Mouse (Mus musculus) heart, embryonic 10.5 days (tissue): ENCODE measurements around the gene Twf1. TPM values are rescaled to one million over a fixed set of nuclear protein-coding genes. Genes with fewer than 3 reads are reported as not detected.

ENCODE experiments used
- DNase-seq: peaks from one replicate; pipeline ENCODE4 v3.0.0-alpha.2; 2017; ENCODE audit warnings: low spot score
- H3K27ac ChIP-seq: fragments of 300-500 bp; sonication (generic); 2 replicates; pipeline ENCODE4 v1.5.1; 2016; ENCODE audit warnings: mild to moderate bottlenecking
- H3K27me3 ChIP-seq: fragments of 300-500 bp; sonication (generic); 2 replicates; pipeline ENCODE4 v1.6.1; 2016; ENCODE audit warnings: mild to moderate bottlenecking; ENCODE audit not compliant: poor library complexity, insufficient read depth, severe bottlenecking
- H3K36me3 ChIP-seq: fragments of 300-500 bp; sonication (generic); 2 replicates; pipeline ENCODE4 v1.6.1; 2016; ENCODE audit warnings: mild to moderate bottlenecking, moderate library complexity
- H3K4me1 ChIP-seq: fragments of 300-500 bp; sonication (generic); 2 replicates; pipeline ENCODE4 v1.6.1; 2016; ENCODE audit warnings: mild to moderate bottlenecking
- H3K4me3 ChIP-seq: fragments of 300-500 bp; sonication (generic); 2 replicates; pipeline ENCODE4 v1.5.1; 2016; ENCODE audit warnings: mild to moderate bottlenecking, moderate library complexity
- H3K9me3 ChIP-seq: fragments of 300-500 bp; sonication (generic); 2 replicates; pipeline ENCODE4 v1.6.1; 2016; ENCODE audit warnings: mild to moderate bottlenecking, moderate library complexity
- WGBS: fragments of 180-500 bp; shearing (Covaris S2); methylation state at CpG from one replicate; pipeline ENCODE4 v1.1.7; 2016; 5-methylcytosine and 5-hydroxymethylcytosine counted together
- polyA plus RNA-seq: library from polyadenylated mRNA; unstranded; fragments of >200 nt; fragmentation: Nextera tagmentation; extraction: Ambion mirVana; gene quantifications from 2 replicates; pipeline ENCODE4 v1.2.1, GENCODE M21; 2016

Twf1 gene
- polyA plus RNA-seq, 1 experiment from 2014 or later: 61.5 TPM

DNA sequence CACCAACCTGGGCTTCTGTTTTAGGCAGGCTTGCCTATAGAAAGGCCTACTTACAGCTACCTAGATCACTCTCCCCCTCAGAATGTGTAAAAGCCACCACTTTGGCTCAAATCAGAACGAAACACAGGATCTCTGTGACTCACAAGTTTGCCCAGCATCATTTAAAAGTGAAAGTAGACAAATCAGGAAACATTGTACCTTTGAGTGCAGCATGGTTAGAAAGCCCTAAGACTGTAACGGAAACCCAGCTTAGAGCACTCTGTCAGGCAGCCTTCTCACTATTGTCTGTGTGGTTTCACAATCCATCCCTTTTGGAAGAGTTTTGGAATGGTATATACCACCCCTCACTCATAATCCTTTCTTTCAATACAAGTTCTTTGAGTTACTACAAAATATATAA lies 24.8 kb downstream of the Twf1 start:
- H3K27ac ChIP-seq: no peak overlapping the region

DNA sequence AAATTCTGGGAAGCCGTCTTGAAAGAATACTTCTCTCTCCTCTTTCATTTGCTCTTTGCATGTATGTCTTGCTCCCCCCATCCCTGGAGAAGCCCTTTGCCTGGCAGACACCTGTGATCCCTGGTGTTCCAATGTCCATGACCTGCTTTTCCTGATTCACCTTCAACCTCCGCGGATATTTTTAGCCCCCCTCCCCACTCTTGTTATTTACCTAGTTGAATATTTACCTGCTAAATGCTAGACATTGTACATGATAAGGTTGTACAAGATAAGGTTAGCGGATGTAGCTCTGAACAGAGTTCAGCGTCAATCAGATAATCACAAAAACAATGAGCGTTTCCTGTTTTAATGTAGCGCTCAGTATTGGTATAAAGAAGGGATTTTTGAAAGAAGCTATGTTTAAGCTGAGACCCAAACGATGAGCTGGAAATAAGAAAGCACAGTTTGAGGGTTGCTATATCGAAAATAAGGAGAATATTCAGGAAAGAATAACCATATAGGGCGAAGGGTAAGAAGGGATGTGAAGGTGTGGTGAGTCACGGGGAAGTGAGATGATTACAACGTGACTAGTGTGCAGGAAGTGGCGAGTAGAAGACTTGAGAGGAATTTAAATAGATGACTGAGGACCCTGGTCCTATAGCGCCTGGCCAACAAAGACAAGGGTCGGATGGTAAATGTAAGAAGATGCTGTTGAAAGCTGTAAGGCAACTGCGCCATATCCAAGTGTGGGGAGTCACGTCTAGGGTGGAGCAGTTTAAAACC lies 30.6 kb downstream of the Twf1 start:
- Histone ChIP-seq H3K4me1 (no peaks in the 10 kb centered on the region), H3K27ac (no peak overlapping the region), H3K36me3 (no peaks in the 10 kb centered on the region), H3K9me3 (no peaks in the 10 kb centered on the region), H3K27me3 (no peaks in the 10 kb centered on the region), H3K4me3 (no peak overlapping the region)
- no peak for DNase-seq
- WGBS: 73% methylated on average over 17 of the region's 17 CpGs

More for the DNA sequence above, 24.8 kb downstream of the Twf1 start:
- Histone ChIP-seq H3K27me3 (no peaks in the 10 kb centered on the region), H3K36me3 (no peaks in the 10 kb centered on the region), H3K4me3 (no peak overlapping the region), H3K4me1 (no peaks in the 10 kb centered on the region), H3K9me3 (no peaks in the 10 kb centered on the region)
- DNase-seq: no peak
- 84% methylated on average over 2 of the region's 2 CpGs for WGBS

DNA sequence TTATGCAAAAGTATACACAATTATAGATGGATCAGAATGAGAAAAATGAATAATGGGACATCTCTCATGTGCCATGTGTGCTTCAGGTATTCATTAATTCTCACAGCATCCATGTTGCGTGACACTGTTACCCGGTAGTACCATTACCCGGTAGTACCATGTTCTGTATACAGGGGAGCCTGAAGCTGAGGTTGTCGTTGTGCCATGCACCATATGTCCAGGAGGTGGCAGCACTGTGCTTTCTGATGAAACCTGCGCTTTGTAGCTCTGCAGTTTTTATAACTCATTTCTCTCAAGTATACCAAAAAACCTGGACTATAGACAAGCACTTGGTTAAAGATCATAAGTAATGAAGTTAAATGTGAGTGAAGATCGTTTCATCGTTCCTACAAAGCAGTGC lies 32.2 kb downstream of the Twf1 start:
- DNase-seq: peak; percentile 80
- WGBS: 27% methylated on average over 7 of the region's 7 CpGs
- Histone ChIP-seq H3K27ac (no peak overlapping the region), H3K36me3 (no peaks in the 10 kb centered on the region), H3K9me3 (no peaks in the 10 kb centered on the region), H3K4me1 (no peaks in the 10 kb centered on the region), H3K4me3 (no peak overlapping the region), H3K27me3 (no peaks in the 10 kb centered on the region)

DNA sequence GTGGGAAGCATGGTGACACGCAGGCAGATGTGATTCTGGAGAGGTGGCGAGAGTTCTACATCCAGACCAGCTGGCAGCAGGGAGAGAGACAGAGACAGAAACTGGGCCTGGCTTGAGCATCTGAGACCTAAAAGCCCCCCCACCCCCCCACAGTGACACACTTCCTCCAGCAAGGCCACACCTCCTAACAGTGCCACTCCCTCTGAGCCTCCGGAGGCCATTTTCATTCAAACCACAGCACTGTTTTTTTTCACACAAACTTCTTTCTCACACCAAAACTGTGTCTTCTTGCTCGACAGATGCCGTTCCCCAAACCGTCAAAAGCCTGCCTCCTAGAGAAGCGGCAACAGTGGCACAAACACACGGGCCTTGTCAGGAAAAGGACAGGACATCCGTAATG lies 36.2 kb downstream of the Twf1 start:
- Histone ChIP-seq H3K27ac (no peak overlapping the region), H3K27me3 (no peaks in the 10 kb centered on the region), H3K9me3 (peaks cover 2% of the 10 kb centered on the region; the same call in 1 of the 2 replicates), H3K4me1 (no peaks in the 10 kb centered on the region), H3K4me3 (no peak overlapping the region), H3K36me3 (no peaks in the 10 kb centered on the region)
- DNase-seq: no peak
- WGBS: 87% methylated on average over 9 of the region's 9 CpGs

DNA sequence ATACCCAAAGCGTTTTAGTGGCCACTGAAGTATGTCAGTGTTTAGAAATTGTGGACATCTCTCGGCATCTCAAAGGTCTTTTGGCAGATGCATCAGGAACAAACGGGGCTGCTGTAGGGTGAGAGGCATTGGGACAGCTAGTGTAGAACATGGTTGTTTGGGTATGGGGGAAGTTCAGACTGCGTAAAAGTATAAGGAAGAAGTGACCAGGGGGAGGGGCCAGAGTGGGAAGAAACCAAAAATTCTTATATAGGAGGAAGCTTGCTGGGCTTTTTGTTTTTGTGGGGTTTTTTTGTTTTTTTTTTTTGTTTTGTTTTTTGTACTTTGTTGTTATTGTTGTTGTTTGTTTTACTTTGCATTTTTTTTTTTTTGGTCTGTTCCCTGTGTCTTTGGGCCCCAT lies 44.8 kb downstream of the Twf1 start:
- H3K27ac ChIP-seq: no peak overlapping the region
- 75% methylated on average over 4 of the region's 4 CpGs for WGBS
- H3K36me3 ChIP-seq: no peaks in the 10 kb centered on the region
- H3K4me1 ChIP-seq: peaks cover 4% of the 10 kb centered on the region
- H3K4me3 ChIP-seq: no peak overlapping the region
- DNase-seq: no peak
- no peaks in the 10 kb centered on the region for H3K27me3 ChIP-seq
- no peaks in the 10 kb centered on the region for H3K9me3 ChIP-seq

DNA sequence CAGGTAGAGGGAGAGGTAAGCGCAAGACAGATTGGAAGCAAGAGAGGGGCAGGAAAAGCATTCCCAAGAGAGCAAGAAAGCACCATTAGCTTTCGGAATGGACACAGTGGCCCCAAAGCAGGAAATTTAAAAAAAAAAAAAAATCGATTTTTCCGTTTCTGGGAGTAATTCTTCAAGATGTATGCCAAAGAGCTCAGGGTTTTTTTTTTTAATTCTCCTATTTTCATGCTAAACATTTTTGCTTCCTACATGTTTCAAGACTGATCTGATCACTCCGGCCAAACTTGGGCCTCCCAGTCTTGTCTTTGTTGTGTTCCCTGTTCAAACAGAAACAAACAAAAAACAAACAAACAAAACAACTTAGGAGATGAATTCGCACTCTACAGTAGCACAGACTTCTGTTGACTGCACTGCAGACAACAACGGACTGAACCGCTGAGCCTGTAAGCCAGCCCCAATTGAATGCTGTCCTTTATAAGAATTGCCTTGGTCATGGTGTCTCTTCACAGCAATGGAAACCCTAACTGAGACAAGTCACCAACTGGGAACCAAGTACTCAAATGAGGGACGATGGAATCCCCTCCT lies 45.5 kb downstream of the Twf1 start:
- no peaks in the 10 kb centered on the region for H3K9me3 ChIP-seq
- no peaks in the 10 kb centered on the region for H3K27me3 ChIP-seq
- DNase-seq: no peak
- peak overlapping the region; percentile 92 for H3K27ac ChIP-seq
- 41% methylated on average over 9 of the region's 9 CpGs for WGBS
- peaks cover 4% of the 10 kb centered on the region for H3K4me1 ChIP-seq
- H3K4me3 ChIP-seq: peak overlapping the region; percentile 72
- H3K36me3 ChIP-seq: no peaks in the 10 kb centered on the region

DNA sequence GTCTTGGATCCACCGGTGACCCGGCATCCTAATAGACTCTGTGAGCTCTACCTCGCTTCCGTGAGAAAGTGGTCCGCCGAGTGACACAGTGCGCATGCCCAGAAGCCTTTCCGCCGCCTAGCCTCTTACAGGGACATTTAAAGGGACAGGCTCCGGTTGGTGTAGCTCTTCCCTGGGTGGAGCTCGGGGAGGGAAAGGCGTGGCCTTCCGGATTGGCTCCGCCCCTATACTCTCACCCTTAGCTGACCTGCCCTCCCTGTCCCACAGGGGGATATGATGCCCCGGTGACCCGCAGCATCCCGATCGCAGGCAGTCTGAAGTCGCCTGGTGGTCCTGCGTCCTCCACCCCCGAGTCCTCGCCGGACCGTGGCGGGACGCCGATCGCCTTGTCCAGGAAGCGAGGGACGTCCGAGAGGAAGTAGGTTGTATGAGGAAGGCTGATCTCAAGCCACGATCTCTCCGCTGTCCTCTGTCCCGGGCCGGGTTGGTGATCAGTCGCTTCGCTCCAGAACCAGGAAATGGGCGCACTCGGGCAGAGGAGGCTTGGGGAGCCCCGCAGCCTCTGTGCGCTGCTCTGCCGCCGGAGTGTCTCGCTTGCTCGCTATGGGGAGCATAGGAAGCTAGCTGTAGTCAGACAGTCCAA lies 46.2 kb downstream of the Twf1 start, which contains the start of the genes Pus7l and Irak4:
Gene Pus7l, minus strand, starts transcription at position 139 of the 643 bp plus-strand sequence.
Gene Irak4, plus strand, starts transcription at position 235 of the 643 bp plus-strand sequence.
- H3K4me3 ChIP-seq: peak within 1 kb of the TSS; percentile 72
- under 1% methylated on average over 45 of the region's 45 CpGs for WGBS
- no peaks in the 10 kb centered on the region for H3K9me3 ChIP-seq
- H3K4me1 ChIP-seq: peaks cover 4% of the 10 kb centered on the region
- H3K27me3 ChIP-seq: no peaks in the 10 kb centered on the region
- peak within 1 kb of the TSS; percentile 92 for H3K27ac ChIP-seq
- no peaks in the 10 kb centered on the region for H3K36me3 ChIP-seq
- peak; percentile 98 for DNase-seq

DNA sequence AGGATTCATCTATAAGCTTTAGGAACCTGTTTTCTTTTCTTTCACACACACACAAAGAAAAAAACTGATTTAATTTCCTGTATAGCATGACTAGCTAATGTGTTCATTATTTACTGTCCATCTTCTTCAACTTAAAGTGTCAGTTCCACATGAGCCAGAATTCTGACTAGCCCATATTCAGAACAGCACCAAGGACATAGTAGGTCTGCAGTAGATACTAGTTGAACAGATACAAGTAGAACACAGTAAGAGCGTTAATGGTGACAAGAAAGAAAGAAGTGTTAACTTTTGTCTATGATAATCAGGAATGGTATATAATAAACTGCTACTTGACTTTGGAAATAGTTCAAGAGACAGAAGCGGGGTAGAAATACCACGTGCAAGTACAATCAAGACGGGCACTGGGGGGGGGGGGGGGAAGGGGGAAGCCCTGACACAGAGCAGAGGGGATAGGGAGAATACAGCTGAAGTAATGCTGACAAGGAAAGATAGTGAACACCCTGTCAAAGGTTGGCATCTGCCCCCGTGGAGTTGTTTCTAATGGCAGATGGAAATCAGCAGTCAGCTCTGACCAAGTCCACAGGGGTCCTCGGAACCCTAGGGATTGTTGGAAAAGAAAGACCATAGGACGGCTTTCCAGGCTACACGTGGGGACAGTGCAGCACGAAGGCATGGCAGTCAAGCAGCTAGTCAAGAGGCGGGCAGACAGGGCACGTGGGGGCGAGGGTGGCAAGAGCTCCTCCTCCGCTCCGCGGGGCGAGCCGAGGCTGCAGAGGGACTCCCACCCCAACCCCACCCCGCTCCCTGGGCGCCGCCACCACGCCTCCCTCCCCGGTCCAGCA lies 46.9 kb downstream of the Twf1 start:
- 9% methylated on average over 22 of the region's 22 CpGs for WGBS
- H3K27me3 ChIP-seq: no peaks in the 10 kb centered on the region
- H3K4me3 ChIP-seq: peak overlapping the region; percentile 72
- peaks cover 4% of the 10 kb centered on the region for H3K4me1 ChIP-seq
- H3K27ac ChIP-seq: peak overlapping the region; percentile 92
- DNase-seq: no peak
- H3K36me3 ChIP-seq: no peaks in the 10 kb centered on the region
- H3K9me3 ChIP-seq: no peaks in the 10 kb centered on the region

DNA sequence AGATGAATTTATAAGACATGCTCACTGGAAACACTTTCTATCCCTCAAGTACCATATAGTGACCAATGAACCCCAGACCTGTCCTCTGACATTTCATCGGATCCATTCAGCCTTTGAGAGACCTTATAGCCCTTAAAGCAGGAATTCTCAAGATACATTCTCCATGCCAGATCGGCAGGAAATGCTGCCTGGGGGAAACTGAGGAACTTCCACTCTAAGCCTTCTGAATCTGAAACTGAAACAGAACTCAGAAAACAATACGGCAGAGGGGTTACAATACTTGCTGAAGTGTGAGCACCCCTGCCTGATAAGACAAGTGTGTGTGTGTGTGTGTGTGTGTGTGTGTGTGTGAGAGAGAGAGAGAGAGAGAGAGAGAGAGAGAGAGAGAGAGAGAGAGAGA lies 50.4 kb downstream of the Twf1 start:
- no peak overlapping the region for H3K27ac ChIP-seq
- peaks cover 4% of the 10 kb centered on the region for H3K4me1 ChIP-seq
- DNase-seq: no peak
- H3K27me3 ChIP-seq: no peaks in the 10 kb centered on the region
- no peaks in the 10 kb centered on the region for H3K9me3 ChIP-seq
- no peaks in the 10 kb centered on the region for H3K36me3 ChIP-seq
- H3K4me3 ChIP-seq: no peak overlapping the region
- 82% methylated on average over 3 of the region's 3 CpGs for WGBS

DNA sequence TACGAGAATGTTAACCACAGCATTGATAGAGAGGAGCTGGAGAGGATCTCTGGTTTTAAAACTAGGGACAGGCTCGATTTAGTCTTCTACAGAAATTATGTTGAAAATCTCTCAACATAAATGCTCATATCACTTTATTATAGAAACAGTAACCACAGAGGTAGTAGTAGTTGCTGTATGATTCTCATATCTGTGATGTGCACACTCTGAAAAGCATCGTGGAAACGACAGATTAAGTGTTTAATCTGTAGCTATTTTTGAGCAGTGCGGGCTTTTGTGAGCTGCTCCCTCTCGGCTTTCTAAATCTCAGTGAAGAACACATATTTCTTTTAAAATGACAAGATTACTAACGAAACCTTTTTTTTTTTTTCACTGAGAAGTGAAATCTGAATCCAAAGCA lies 54.2 kb downstream of the Twf1 start:
- no peak overlapping the region for H3K27ac ChIP-seq
- no peaks in the 10 kb centered on the region for H3K9me3 ChIP-seq
- WGBS: 85% methylated on average over 7 of the region's 7 CpGs
- H3K36me3 ChIP-seq: peaks cover 9% of the 10 kb centered on the region
- no peak overlapping the region for H3K4me3 ChIP-seq
- H3K4me1 ChIP-seq: no peaks in the 10 kb centered on the region
- no peak for DNase-seq
- H3K27me3 ChIP-seq: no peaks in the 10 kb centered on the region

DNA sequence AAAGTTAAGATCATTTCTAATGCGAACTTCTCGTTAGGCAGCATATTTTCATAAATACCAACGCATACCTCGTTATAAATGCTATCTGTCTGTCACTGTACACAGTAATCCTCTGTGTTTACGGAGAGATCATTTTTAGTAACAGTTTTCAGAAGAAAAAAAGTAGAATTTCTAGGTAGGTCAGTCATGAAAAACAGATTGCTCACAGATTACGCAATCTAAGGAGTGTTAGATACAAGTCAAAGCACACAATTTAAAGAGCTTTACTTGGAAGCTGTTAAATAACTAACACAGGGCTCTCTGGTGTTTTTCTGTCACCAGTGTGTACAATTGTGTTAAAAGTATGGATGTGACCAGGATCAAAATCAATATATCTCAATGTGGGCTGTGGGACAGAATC lies 56.7 kb downstream of the Twf1 start:
- DNase-seq: no peak
- 88% methylated on average over 6 of the region's 6 CpGs for WGBS
- no peaks in the 10 kb centered on the region for H3K9me3 ChIP-seq
- H3K36me3 ChIP-seq: peaks cover 24% of the 10 kb centered on the region
- H3K27me3 ChIP-seq: no peaks in the 10 kb centered on the region
- H3K27ac ChIP-seq: no peak overlapping the region
- no peak overlapping the region for H3K4me3 ChIP-seq
- no peaks in the 10 kb centered on the region for H3K4me1 ChIP-seq

DNA sequence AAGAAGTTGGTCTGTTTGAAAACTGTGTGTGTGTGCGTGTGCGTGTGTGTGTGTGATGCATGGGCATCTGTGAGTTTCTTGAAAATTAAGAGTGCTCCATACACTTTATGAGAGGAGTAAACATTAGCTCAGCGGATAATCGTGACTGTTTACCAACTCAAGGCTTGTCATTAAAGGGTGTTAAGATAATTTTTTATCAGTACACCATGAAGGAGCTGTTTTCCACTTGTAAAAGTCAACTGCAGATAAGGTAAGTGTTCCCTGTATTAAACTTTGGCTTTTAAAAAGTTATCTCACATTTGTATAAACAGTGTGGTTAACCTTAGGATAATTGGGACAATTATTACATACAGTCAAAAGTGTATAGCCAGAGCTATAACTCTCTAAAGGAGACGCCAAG lies 57.4 kb downstream of the Twf1 start:
- Histone ChIP-seq H3K27me3 (no peaks in the 10 kb centered on the region), H3K27ac (no peak overlapping the region), H3K36me3 (peaks cover 29% of the 10 kb centered on the region), H3K4me1 (no peaks in the 10 kb centered on the region), H3K4me3 (no peak overlapping the region), H3K9me3 (no peaks in the 10 kb centered on the region)
- DNase-seq: no peak
- WGBS: 74% methylated on average over 5 of the region's 5 CpGs
